ENCODE assay signal across 12 mouse cellular contexts in genomic region chr3:98317143-98317542, GRCm38 (mm10). TPM values are rescaled to one million over a fixed set of nuclear protein-coding genes. Genes with fewer than 3 reads are reported as not detected.
DNase-seq lines count a peak whose midpoint lies in the region; ATAC-seq lines count a peak whose summit lies in the region.
"Had no signal": no experiment of that assay in that cellular context is flagged by ENCODE, and none has a peak within 500 bp of the region (broad histone marks: within the 10 kb centered on the region; RNA-seq: fewer than 3 reads in every experiment).

No protein-coding gene starts in this region.

- H3K4me1 ChIP-seq in neural tube, embryonic 13.5 days (replicated peaks), result peaks cover 39% of the 10 kb centered on the region

- H3K27me3 ChIP-seq in neural tube, embryonic 13.5 days, result no peaks in the 10 kb centered on the region

- no peaks in the 10 kb centered on the region for H3K36me3 ChIP-seq in neural tube, embryonic 13.5 days

- ATAC-seq in neural tube, embryonic 13.5 days (ENCODE audit: low read depth), result no peak
- ATAC-seq: CD4-positive, CD25-positive, alpha-beta regulatory T cell, adult 4 months had no signal

- no peak overlapping the region for H3K9ac ChIP-seq in neural tube, embryonic 13.5 days

- peak; percentile 15 to 40 for DNase-seq in heart, postnatal 10 days
- DNase-seq in heart, postnatal 14 days, result no peak
- no peak for DNase-seq in neural tube, embryonic 10.5 days (ENCODE audit: extremely low spot score, low spot score)
- DNase-seq in fibroblast of lung, adult 2 months (ENCODE audit: low read depth), result peak; percentile 51
- peak; percentile 51 for DNase-seq in testis, postnatal 14 days (ENCODE audit: low spot score)
- DNase-seq in kidney, postnatal 25 days, result no peak
- DNase-seq in thymus, postnatal 14 days, result no peak
- DNase-seq: cerebellum, postnatal 14 days; kidney, postnatal 14 days; lung, postnatal 10 days had no signal

- no peak overlapping the region for H3K4me2 ChIP-seq in neural tube, embryonic 13.5 days

- peak overlapping the region; percentile 91 for H3K27ac ChIP-seq in neural tube, embryonic 13.5 days (replicated peaks)

- no peak overlapping the region for H3K4me3 ChIP-seq in neural tube, embryonic 13.5 days

- no peaks in the 10 kb centered on the region for H3K9me3 ChIP-seq in neural tube, embryonic 13.5 days

- intact Hi-C loops in heart, postnatal 10 days (cut with DNase I), result no loop called here
- intact Hi-C loops in heart, postnatal 14 days (cut with DNase I), result loop anchor here (5.0 kb wide), 1 partner anchor 135 kb away; no protein-coding TSS in a partner anchor

- 57% methylated on average over 3 of the region's 3 CpGs for WGBS in neural tube, embryonic 13.5 days

RNA-seq across cellular contexts. Expression of gene Phgdh, which starts 22.6 kb away (rescaled TPM):
- 1 to 10 TPM; 5.9 to 7.4 TPM for total RNA-seq in heart, postnatal 10 days (2021)
- total RNA-seq in heart, postnatal 14 days (2021), result 1 to 10 TPM; 4.0 to 4.6 TPM
- 166 and 171 TPM in 2 replicates for polyA plus RNA-seq in neural tube, embryonic 13.5 days (2015; fragmentation: Nextera tagmentation; extraction: Ambion mirVana)

RNA-seq across cellular contexts. Expression of gene Hmgcs2, which starts 36.9 kb away (rescaled TPM):
- 100 to 1,000 TPM; 183 to 241 TPM for total RNA-seq in heart, postnatal 10 days (2021)
- total RNA-seq in heart, postnatal 14 days (2021), result 10 to 100 TPM; 64.9 to 70.1 TPM
- 9.9 and 16.3 TPM in 2 replicates for polyA plus RNA-seq in neural tube, embryonic 13.5 days (2015; fragmentation: Nextera tagmentation; extraction: Ambion mirVana)
- polyA plus RNA-seq: CD4-positive, CD25-positive, alpha-beta regulatory T cell, adult 4 months had no signal

Comparison
In these comparisons a context has a peak if more than half of its experiments do, and no peak if none do; other contexts are left out.
1. DNase-seq: peak in heart, postnatal 10 days (2 of 2), fibroblast of lung, adult 2 months (single experiment) and testis, postnatal 14 days (single experiment); none in heart, postnatal 14 days (0 of 2), neural tube, embryonic 10.5 days (single experiment), kidney, postnatal 25 days (0 of 2) and thymus, postnatal 14 days (single experiment).